Mouse (Mus musculus): ENCODE data around the gene Zfp354b.

The Zfp354b gene

DNA sequence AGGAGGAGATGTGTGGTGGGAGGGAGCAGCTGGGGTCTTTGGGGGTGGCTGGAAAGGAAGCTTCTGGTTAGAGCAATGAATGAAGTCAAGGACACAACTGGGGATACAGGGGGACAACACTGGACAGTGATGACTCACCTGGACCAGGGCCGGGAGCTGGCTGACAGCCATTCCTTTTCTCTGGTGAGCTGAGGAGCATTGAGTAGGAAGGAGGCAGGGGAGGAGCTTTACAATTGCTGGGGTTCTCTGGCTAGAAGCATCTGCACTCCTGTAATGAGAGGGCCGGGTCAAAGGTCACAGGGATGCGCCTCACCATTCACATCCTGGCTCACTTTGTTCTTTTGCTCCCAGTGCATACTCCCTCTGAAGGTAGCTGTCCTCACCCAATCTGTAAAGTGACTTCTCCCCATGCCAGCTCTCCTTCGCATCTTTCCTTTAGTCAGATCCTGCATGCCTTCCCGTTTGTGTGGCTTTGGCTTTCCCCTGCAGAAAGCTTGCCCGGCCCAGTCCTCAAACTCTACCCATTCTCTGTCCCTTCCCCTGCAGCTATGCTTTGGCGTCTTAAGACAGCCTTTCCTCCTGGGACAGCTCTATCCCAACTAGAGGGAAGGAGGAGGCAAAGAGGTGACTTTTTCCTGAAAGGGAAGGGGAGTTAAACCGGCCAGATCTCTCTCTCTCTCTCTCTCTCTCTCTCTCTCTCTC, 45.1 kb downstream of the Zfp354b start:
- in situ Hi-C loops (cut with MboI, MseI) = loop anchor here (10.0 kb wide), 1 partner anchor 712 kb away; the partner anchor contains the start of gene Mrnip

DNA sequence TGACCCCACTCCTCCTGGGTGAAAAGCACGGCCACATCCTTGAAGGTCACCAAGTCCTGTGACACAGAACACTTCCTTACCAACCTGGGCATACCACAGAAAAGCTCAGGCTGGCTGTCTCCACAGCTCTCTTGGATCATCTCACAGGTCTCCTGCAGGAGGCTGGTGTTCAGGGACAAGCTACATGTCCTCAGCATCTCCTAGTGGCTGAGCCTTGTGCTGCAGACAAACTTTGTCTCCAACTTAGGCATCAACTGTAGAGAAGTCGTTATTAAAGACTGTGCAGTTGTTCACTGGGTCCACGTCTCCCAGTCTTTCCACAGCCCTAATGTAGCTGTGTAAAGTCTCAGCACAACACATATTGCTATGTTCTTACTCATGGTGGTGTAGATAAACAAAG, 47.7 kb downstream of the Zfp354b start:
- in situ Hi-C loops (cut with MboI, MseI) = loop anchor here (10.0 kb wide), 1 partner anchor 709 kb away; the partner anchor contains the start of gene Mrnip

DNA sequence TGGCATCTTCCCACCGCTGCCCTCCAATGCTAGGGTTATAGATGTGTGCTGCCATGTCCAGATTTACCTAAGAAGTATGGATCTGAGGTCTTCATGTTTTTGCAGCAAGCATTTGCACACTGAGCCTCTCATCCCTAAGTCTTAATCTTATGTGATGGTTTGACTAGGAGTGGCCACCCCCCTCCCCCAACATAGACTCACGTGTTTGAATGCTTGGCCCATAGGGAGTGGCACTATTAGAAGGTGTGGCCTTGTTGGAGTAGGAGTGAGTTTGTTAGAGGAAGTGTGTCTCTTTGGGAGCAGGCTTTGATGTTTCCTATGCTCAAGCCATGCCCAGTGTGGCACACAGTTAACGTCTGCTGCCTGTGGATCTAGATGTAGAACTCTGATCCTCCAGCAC, 52.8 kb downstream of the Zfp354b start:
- in situ Hi-C loops (cut with MboI, MseI) = no loop called here

Data from T-helper 1 cell (primary cell).